Mouse (Mus musculus): ENCODE measurements at regions not wholly inside any gene's neighbourhood (a gene's known extent, or its start where the extent isn't known, plus 50 kb on each side); places are given as distances from the start of the nearest gene placed in this dataset.

DNA sequence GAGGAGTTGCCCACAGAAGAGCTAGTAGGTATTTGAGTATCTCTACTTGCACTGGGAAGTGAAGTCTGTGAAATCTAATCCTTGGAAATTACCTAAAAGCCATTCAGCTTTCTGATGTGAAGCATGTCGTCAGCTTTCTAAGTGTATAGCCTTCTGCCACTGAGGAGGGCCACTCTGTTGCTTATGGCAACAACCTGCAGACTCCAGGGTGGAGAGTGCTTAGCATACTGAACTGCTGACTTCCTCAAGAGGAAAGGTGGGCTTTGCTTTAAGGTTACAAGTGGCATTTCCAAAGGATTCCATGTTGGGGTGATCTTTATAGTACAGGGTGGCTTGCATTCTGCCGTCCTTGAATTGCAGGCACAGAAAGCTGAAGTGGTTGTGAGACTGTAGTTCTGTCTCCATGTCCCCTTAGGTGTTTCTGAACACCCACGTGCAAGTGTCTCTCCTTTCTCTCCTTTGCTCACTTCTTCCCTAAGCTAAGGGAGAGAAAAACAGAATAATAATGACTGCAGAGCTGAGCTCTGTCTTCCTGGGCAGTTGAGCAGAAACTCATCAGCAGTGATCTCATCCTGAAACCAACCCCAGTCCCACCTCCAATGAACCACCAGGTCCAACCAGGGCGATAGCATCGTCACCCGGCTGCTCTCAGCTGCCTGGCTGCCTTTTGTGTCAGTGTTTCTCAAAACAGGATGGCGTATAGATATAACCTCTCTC is 292.3 kb upstream of the Nrp1 start:
- Histone ChIP-seq H3K4me3 (replicated peaks) (no peak overlapping the region), H3K9ac (no peak overlapping the region), H3K27ac (replicated peaks) (no peak overlapping the region), H3K4me1 (replicated peaks) (no peaks in the 10 kb centered on the region), H3K36me3 (replicated peaks) (no peaks in the 10 kb centered on the region), H3K9me3 (replicated peaks) (no peaks in the 10 kb centered on the region), H3K27me3 (no peaks in the 10 kb centered on the region), H3K4me2 (no peak overlapping the region)
- no peak for ATAC-seq (ENCODE audit: insufficient read depth)
- 56% methylated on average over 7 of the region's 7 CpGs for WGBS (ENCODE audit: insufficient replicate concordance)

DNA sequence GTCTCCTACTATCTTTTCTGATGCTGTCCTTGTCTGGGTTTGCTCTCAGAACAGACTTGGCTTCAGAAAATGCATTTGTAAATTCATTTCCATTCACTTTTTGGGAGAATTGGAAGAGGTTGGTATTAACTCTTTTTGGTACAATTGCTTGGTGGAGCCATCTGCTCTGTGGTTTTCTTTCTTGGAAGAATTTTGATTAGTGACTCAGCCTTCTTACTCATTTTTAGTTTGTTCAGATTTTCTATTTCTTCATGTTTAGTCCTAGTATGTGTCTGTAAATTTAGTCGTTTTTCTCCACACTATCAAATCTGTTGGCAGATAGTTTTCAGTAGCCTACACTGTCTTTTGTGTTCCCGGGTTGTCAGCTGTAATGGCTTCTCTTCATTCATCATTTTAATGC is 288.7 kb upstream of the Nrp1 start:
- Histone ChIP-seq H3K27me3 (no peaks in the 10 kb centered on the region), H3K36me3 (replicated peaks) (no peaks in the 10 kb centered on the region), H3K9ac (no peak overlapping the region), H3K4me1 (replicated peaks) (no peaks in the 10 kb centered on the region), H3K9me3 (replicated peaks) (no peaks in the 10 kb centered on the region), H3K27ac (replicated peaks) (no peak overlapping the region), H3K4me2 (no peak overlapping the region), H3K4me3 (replicated peaks) (no peak overlapping the region)
- 43% methylated on average over 2 of the region's 2 CpGs for whole genome bisulfite sequencing (ENCODE audit: insufficient replicate concordance)
- ATAC-seq (ENCODE audit: insufficient read depth), result no peak

DNA sequence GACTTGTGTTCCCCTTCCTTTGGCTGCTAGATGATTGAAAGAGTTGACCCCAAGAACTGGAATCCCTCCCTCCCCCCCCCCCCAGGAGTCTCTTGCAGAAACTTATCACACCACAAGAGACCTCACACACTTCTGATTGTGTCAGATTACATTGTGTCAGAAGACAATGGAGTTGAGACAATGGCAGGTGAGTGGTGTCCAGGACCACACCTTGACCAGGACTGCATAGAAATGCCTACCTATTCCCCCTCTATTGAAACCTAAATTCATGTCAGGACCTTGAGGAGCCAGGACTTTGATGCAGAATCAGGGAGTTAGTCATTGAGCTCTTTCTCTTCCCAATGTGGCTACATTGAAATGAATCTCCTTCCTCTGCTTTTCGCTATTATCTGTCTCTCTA is 282.8 kb upstream of the Nrp1 start:
- WGBS (ENCODE audit: insufficient replicate concordance), result 47% methylated on average over 1 of the region's 1 CpGs
- no peak overlapping the region for H3K9ac ChIP-seq
- H3K9me3 ChIP-seq (replicated peaks), result no peaks in the 10 kb centered on the region
- no peak overlapping the region for H3K4me2 ChIP-seq
- H3K4me1 ChIP-seq (replicated peaks), result no peaks in the 10 kb centered on the region
- no peak overlapping the region for H3K4me3 ChIP-seq (replicated peaks)
- H3K27me3 ChIP-seq, result no peaks in the 10 kb centered on the region
- no peaks in the 10 kb centered on the region for H3K36me3 ChIP-seq (replicated peaks)
- ATAC-seq (ENCODE audit: insufficient read depth), result no peak
- H3K27ac ChIP-seq (replicated peaks), result no peak overlapping the region

DNA sequence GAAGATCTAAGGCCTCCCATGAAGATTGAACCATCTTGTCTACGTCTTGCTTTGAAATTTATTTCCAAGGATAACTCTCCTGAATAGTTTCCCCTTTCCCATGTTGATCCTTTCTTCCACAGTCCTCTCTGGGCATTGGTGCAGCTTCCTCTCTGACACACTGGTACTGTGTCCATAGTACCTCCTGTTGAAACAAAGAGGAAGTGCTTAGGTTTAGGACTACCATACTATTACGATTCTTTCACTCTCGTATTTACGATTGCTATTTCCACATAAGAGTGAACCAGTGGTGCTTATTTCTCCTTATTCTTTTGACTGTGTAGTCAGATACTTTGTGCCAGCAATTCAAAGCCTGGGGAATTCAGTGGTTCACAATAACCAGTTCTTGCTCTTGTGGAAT is 282.2 kb upstream of the Nrp1 start:
- no peak overlapping the region for H3K4me2 ChIP-seq
- no peaks in the 10 kb centered on the region for H3K36me3 ChIP-seq (replicated peaks)
- no peaks in the 10 kb centered on the region for H3K9me3 ChIP-seq (replicated peaks)
- H3K27me3 ChIP-seq, result no peaks in the 10 kb centered on the region
- no peak overlapping the region for H3K27ac ChIP-seq (replicated peaks)
- WGBS (ENCODE audit: insufficient replicate concordance), result 51% methylated on average over 4 of the region's 4 CpGs
- no peaks in the 10 kb centered on the region for H3K4me1 ChIP-seq (replicated peaks)
- H3K9ac ChIP-seq, result no peak overlapping the region
- no peak overlapping the region for H3K4me3 ChIP-seq (replicated peaks)
- ATAC-seq (ENCODE audit: insufficient read depth), result no peak

DNA sequence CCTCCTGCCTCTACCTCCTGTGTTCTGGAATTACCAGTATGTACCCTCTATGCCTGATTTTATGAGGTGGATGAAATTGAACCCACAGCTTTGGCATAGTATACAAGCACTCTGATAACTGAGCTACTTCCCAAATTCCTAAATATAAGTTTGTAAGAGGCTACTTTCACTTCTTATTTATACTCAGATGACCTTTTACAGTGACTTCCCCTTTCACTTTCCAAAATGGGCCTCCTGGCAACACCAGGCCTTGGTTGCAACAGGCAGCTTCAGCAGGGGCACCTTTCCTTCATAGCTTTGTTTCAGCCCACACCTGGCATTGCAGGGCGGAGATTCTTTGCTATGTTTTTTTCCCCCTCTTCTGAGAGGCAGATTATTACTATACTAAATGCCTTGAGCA is 279.7 kb upstream of the Nrp1 start:
- Histone ChIP-seq H3K4me3 (replicated peaks) (no peak overlapping the region), H3K9me3 (replicated peaks) (no peaks in the 10 kb centered on the region), H3K36me3 (replicated peaks) (no peaks in the 10 kb centered on the region), H3K4me2 (no peak overlapping the region), H3K27ac (replicated peaks) (no peak overlapping the region), H3K27me3 (no peaks in the 10 kb centered on the region), H3K4me1 (replicated peaks) (no peaks in the 10 kb centered on the region), H3K9ac (no peak overlapping the region)
- no peak; the same call in 1 of the 2 replicates for ATAC-seq (ENCODE audit: insufficient read depth)
- 66% methylated on average over 1 of the region's 1 CpGs for WGBS (ENCODE audit: insufficient replicate concordance)

DNA sequence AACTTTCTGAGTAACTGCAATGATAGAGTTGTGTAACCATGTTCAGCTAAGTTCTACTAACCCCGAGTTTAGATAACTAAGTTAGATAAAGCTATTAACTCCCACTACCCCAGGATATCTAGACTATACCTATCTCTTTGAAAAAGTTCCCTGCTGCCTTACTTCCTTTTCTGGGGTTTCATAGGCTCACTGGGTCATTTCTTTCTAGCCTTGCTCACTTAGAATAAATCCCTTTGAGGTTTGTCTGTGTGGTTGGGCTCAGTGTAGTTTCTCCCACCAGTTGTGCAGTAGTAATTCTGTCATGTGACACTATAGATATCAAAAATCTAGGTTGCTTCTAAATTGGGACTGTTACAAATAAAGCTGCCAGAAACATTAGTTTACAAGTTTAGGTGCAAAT is 272.6 kb upstream of the Nrp1 start:
- Histone ChIP-seq H3K4me2 (no peak overlapping the region), H3K27ac (replicated peaks) (no peak overlapping the region), H3K4me3 (replicated peaks) (no peak overlapping the region), H3K36me3 (replicated peaks) (no peaks in the 10 kb centered on the region), H3K27me3 (no peaks in the 10 kb centered on the region), H3K9ac (no peak overlapping the region), H3K4me1 (replicated peaks) (no peaks in the 10 kb centered on the region), H3K9me3 (replicated peaks) (no peaks in the 10 kb centered on the region)
- ATAC-seq (ENCODE audit: insufficient read depth), result no peak
- WGBS (ENCODE audit: insufficient replicate concordance), result 19% methylated on average over 1 of the region's 1 CpGs

DNA sequence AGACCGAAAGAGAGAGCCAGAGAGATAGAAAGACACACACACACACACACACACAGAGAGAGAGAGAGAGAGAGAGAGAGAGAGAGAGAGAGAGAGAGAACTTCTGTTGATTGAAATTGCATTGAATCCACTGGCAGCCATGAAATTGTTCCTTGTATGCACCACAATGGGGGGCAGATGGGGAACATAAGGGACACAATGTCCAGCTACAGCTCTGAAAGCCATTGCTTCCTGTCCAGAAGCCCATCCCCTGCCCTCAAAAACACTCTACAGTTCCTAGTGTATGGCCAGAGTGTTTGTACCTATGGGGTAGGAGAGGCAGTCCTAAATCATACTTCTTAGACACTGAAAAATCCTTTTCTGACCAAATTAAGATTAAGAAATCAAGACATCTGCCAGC is 270.9 kb upstream of the Nrp1 start:
- Histone ChIP-seq H3K9me3 (replicated peaks) (no peaks in the 10 kb centered on the region), H3K27ac (replicated peaks) (no peak overlapping the region), H3K4me2 (no peak overlapping the region), H3K9ac (no peak overlapping the region), H3K27me3 (no peaks in the 10 kb centered on the region), H3K36me3 (replicated peaks) (no peaks in the 10 kb centered on the region), H3K4me3 (replicated peaks) (no peak overlapping the region), H3K4me1 (replicated peaks) (no peaks in the 10 kb centered on the region)
- 50% methylated on average over 1 of the region's 1 CpGs for WGBS (ENCODE audit: insufficient replicate concordance)
- no peak for ATAC-seq (ENCODE audit: insufficient read depth)

DNA sequence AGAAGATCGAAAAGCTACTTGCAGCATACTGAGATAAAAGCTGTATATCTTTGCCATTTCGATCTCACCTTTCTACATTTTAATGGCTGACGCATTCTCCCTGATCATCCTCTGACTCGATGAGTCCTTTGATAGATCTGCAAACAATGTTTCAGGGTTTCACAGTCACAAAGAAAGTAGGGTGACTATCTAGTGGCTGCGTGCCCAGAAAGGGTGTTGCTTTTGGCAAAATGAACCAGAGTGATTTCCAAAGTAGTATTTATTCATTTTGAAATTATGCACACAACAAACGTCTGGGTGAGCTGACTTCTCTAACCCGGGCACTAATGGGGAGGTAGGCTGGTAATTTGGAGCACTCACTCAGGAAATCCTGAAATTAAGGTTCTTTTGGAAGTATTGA is 265.6 kb upstream of the Nrp1 start:
- no peak overlapping the region for H3K27ac ChIP-seq (replicated peaks)
- no peak overlapping the region for H3K4me3 ChIP-seq (replicated peaks)
- no peaks in the 10 kb centered on the region for H3K27me3 ChIP-seq
- H3K4me1 ChIP-seq (replicated peaks), result no peaks in the 10 kb centered on the region
- no peaks in the 10 kb centered on the region for H3K36me3 ChIP-seq (replicated peaks)
- 58% methylated on average over 7 of the region's 7 CpGs for WGBS (ENCODE audit: insufficient replicate concordance)
- ATAC-seq (ENCODE audit: insufficient read depth), result no peak
- H3K9ac ChIP-seq, result no peak overlapping the region
- no peak overlapping the region for H3K4me2 ChIP-seq
- H3K9me3 ChIP-seq (replicated peaks), result no peaks in the 10 kb centered on the region

DNA sequence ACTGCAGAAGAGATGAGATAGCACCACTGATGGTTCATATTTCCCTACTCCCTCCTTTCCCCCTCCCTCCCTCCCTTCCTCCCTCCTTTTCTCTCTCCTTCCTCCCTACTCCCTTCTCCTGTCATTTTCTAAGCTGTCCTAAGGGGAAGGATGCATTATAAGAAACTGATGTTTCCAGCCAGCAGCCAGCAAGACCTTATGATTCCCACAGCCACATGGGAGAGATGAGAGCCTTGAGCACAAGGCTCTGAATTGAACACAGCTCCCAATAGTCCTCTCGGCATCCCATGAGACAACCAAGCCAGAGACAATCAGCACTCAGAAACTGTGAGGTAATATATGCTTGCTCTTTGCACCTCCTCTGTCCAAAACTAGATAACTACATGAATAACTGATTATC is 263.0 kb upstream of the Nrp1 start:
- WGBS (ENCODE audit: insufficient replicate concordance), result 88% methylated on average over 1 of the region's 1 CpGs

DNA sequence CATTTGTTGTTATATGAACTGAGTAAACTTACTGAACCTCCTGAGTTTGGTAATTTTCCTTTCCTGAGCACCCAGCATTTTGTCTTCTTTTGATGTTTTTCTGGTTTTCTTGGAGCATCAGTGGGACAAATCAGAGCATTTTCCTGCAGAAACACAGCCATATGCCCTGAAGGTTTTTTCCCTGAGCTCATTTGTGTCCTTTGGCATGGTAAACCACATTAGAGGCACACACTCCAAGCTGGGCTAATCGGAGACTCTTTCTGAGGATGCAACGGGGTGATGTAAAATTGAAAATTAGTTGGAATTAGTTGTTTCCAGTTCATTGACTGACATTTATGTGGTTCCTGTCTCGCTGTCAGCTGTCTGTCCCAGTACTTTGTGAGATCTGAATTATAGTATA is 260.8 kb upstream of the Nrp1 start:
- no peaks in the 10 kb centered on the region for H3K9me3 ChIP-seq (replicated peaks)
- no peaks in the 10 kb centered on the region for H3K27me3 ChIP-seq
- no peak overlapping the region for H3K4me2 ChIP-seq
- 61% methylated on average over 3 of the region's 3 CpGs for WGBS (ENCODE audit: insufficient replicate concordance)
- no peaks in the 10 kb centered on the region for H3K4me1 ChIP-seq (replicated peaks)
- H3K9ac ChIP-seq, result no peak overlapping the region
- no peak overlapping the region for H3K27ac ChIP-seq (replicated peaks)
- no peaks in the 10 kb centered on the region for H3K36me3 ChIP-seq (replicated peaks)
- no peak overlapping the region for H3K4me3 ChIP-seq (replicated peaks)
- ATAC-seq (ENCODE audit: insufficient read depth), result no peak

More for the DNA sequence above, 263.0 kb upstream of the Nrp1 start:
- Histone ChIP-seq H3K9ac (no peak overlapping the region), H3K27ac (replicated peaks) (no peak overlapping the region), H3K4me3 (replicated peaks) (no peak overlapping the region), H3K9me3 (replicated peaks) (no peaks in the 10 kb centered on the region), H3K4me1 (replicated peaks) (no peaks in the 10 kb centered on the region), H3K4me2 (no peak overlapping the region), H3K36me3 (replicated peaks) (no peaks in the 10 kb centered on the region), H3K27me3 (no peaks in the 10 kb centered on the region)
- no peak for ATAC-seq (ENCODE audit: insufficient read depth)

DNA sequence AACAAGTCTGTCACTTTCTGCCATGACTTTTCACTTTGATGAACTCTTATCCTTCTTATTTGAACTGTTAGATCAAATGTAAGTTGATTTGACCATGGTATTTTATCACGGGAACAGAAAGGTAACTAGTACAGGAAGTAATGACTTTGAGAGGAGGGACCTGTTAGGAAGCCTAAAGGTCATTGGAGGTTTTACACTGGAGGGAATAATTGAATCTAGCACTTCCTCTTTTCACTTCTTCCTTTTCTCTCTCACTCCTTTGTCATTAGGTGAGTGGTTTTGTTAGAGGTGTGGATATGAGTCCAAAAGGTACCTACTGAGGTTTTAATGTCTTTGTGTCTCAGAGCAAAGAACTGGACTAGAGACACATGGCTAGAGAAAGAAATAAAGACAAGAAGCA is 255.0 kb upstream of the Nrp1 start:
- Histone ChIP-seq H3K4me1 (replicated peaks) (no peaks in the 10 kb centered on the region), H3K4me2 (no peak overlapping the region), H3K9me3 (replicated peaks) (no peaks in the 10 kb centered on the region), H3K36me3 (replicated peaks) (no peaks in the 10 kb centered on the region), H3K9ac (no peak overlapping the region), H3K27ac (replicated peaks) (no peak overlapping the region), H3K4me3 (replicated peaks) (no peak overlapping the region), H3K27me3 (no peaks in the 10 kb centered on the region)
- ATAC-seq (ENCODE audit: insufficient read depth), result no peak
- 33% methylated on average over 1 of the region's 1 CpGs for WGBS (ENCODE audit: insufficient replicate concordance)

DNA sequence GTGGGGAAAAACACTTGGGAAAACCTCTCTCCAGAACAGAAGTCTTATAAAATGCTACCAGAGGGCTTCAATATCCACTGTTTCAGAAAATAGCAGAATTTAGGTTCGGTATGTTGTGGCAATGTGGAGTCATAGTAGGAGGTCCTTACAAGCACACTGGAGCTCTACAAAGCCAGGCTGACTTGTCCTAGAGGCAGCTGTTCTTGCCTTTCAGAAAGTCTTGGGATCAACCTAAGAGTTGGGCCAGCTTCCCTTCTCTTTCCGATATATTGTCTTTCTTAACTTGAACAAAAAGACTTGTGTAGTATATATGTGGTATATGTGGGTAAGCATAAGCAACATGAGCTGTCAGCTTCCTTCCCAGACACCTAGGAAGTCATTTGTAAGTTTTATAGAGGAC is 251.8 kb upstream of the Nrp1 start:
- Histone ChIP-seq H3K27me3 (no peaks in the 10 kb centered on the region), H3K4me1 (replicated peaks) (no peaks in the 10 kb centered on the region), H3K9me3 (replicated peaks) (no peaks in the 10 kb centered on the region), H3K27ac (replicated peaks) (no peak overlapping the region), H3K4me2 (no peak overlapping the region), H3K9ac (no peak overlapping the region), H3K4me3 (replicated peaks) (no peak overlapping the region), H3K36me3 (replicated peaks) (no peaks in the 10 kb centered on the region)
- 75% methylated on average over 2 of the region's 2 CpGs for WGBS (ENCODE audit: insufficient replicate concordance)
- no peak for ATAC-seq (ENCODE audit: insufficient read depth)

Data from liver, embryonic 15.5 days (tissue).